Mouse (Mus musculus): Measurements from ENCODE around the gene Nradd.

DNA sequence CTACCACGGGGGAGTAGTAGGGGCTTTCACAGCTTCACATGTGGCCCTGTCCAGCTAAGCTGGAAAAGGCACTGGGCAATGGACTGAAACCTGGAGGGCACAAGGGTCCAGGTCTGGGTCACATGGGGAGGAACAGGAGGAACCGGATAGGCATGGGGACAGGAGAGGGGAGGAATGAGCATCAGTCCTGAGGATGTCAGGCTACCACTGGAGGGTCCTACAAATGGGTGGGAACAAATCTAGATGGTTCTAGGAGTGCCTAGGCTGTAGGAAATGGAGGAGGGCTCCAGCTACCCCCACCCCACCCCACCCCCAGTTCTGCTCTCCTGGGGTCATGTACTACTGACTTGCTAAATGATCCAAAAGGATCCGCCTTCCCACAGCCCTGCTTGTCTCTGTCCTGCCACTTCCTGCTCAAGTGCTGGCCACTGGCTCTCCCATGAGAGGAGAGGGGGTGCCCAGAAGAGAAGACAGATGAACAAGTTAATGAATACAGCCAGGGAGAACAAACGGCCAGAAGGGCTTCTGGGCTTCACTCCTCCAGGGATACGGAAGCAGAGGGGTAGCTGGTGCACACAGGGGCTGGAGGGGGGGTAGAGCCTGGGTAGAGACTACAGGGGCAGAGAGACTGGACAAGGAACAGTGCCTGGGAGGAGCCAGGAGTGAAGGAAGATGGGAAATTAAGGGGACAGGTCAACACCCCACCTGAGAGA is 18.7 kb upstream of the Nradd start:
- TF ChIP-seq CTCF (IDR thresholded peaks at IDR 0.05; ENCODE audit: low read depth) = no peak
- no peak for TF ChIP-seq EP300 (IDR thresholded peaks at IDR 0.05; ENCODE audit: low read depth)
